Mouse (Mus musculus): ENCODE measurements around the gene Fam83e.

The Fam83e gene

DNA sequence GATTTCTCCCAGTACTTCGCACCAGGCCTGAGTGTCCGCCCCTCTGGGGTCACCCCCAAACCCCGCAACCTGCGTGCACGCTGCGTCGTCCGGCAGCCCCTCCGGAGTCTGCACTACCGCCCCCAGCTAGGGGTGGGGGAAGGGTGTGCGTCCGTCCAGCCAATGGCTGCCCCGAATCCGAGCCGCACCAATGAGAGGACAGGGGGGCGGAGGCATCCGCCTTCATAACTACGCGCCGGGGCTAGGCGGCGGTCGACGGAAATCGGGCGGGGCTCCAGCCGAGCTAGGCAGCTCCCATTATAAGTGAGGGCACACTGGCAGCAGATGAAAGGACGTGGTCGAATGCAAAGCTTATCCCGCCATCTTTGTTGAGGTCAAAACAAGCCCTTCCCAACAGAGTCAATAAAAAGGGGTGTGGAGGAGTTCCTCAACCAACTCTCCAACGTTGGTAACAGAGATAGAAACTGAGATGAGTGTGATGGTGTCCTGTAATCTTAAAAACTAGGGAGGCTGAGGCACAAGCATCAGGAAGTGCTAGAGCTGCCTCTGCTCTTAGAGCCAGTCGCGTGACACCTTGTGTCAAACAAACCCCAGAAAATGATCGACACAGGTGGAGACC, 5.8 kb upstream of the Fam83e start, which contains the start of gene Rpl18:
Gene Rpl18 (plus strand): TSS at position 368 of the 619 bp plus-strand sequence.
- peak; percentile 89 for DNase-seq (ENCODE audit: low read depth, low spot score)

DNA sequence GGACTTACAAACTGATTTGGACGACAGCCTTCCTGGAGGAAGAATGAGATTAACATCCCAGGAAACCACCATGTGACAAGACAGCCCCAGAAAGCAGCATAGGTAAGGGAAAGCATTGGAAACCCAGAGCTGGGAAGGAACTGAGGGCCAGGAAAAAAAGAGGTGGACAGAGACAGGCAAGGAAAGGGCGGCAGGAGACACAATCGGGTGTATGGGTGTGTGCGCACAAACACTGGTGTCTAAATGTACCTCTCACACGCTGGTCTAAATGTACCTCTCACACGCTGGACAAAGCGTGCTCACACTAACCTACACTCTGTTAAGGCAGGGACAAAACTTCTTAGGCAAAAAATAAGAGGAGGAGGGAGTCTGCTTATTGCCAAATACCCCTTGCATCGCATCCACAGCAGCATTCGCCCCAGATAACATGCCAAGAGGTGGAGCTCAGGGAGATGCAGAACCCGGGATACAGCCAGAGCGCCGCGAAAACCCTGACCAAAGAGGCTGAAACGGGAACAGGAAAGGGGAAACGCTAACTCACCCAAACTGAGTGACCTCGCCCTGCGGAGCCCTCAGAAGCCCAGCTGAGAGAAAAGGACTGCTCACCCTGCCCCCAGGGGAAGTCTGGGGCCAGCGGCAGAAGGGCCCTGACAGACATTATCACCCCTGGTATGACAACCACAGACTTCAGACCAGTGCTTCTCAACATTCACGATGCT, 5.1 kb upstream of the Fam83e start:
- DNase-seq (ENCODE audit: low read depth, low spot score): no peak

DNA sequence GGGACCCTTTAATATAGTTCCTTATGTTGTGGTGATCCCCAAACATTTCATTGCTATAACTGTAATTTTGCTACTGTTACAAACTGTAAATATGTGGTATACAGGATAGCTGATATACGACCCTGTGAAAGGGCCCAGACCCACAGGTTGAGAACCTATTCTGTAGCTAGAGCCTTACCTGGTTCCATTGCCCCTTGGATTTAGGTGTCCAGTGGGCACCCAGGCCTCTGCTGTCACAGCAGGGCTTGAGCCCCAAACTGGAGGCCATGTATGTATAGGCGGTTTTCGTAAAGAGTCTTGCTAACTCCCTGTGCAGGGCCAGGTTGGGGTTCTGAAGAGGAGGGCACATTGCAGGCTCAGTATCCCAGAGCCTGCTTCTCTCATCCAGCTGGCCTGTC, 4.6 kb upstream of the Fam83e start:
- DNase-seq (ENCODE audit: low read depth, low spot score): no peak

DNA sequence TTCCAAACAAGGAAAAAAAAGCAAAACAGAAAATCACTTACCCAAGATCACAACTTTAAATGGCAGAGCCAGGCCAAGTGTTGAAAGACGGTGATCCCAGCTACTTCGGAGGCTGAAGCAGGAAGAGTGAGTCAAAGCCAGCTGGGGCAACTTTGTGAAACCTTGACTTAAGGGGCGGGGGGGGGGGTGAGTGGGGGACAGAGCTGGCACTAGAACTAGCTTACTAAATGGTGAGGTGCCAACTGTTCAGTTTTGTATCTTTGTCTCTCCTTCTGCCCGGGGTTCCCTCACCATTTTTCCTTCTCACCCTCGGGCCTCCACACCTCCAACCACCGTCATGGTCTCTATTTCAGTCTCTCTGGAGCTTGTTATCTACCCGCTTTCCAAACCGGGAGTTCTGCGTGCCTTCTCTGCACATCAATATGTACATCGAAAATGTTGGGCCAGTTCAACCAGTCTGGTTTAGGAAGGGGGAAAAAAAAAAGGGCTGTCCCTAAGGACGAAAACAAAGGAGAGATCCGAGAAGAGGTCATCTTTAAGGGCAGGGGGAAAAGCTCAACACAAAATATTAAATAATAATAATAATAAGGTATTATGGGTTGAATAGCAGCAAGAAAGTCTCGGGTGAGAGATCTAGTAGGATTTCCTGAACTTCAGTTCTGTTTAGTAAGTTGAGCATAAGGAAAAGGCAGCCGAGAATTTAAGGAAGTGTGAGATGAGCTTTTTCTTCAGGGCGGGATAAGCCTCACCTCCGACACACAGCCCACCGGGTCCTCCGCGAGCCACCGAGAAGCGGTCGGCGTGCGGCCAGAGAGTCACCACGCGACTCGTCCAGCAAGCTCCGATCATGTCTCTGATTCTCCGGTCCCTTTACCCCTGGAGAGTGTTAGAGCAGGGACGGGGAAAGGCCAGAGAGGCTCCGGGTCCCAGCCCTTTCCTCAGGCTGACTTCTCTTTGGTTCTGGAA, 3.8 kb upstream of the Fam83e start:
- DNase-seq (ENCODE audit: low read depth, low spot score): no peak

DNA sequence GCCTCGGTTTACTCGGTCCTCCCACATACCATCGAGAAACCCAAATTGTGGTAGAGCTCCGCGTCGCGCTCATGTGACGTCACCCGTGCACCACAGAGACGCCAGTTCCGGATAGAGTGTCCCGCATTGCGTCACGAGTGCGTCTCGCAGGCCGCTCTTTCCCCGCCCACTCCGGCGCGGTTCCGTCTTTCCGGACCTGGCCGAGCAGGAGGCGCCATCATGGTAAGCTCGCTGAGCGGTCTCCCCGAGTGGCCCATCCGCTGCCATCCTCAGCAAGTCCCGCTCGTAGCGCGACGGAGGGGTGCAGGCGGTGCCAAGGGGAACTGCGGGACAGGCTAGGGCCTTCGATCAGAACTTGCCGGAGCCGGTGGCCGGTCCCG, 3.1 kb upstream of the Fam83e start, which contains the start of gene Sphk2:
Gene Sphk2 (minus strand): TSS at position 85 of the 380 bp plus-strand sequence.
- DNase-seq (ENCODE audit: low read depth, low spot score): peak; percentile 97

DNA sequence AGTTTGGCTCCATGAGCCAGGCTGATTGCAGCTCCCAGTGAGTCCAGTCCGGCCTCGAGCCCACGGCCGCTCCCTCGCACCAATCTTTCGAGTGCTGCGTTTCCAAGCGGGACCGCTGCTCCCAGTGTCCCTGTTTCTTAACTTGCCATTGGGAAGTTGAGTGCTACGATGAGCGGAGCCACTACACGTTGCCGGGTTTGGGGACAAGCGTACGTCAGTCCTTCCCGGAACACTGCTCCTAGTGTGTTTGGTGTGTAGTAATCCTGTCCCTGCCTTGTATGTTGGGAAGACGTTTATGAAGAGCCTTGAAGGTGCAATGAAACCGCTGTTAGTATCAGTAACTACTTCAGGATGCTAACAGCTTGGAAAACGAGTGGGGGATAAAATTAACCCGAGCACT, 2.7 kb upstream of the Fam83e start:
- DNase-seq (ENCODE audit: low read depth, low spot score): no peak

DNA sequence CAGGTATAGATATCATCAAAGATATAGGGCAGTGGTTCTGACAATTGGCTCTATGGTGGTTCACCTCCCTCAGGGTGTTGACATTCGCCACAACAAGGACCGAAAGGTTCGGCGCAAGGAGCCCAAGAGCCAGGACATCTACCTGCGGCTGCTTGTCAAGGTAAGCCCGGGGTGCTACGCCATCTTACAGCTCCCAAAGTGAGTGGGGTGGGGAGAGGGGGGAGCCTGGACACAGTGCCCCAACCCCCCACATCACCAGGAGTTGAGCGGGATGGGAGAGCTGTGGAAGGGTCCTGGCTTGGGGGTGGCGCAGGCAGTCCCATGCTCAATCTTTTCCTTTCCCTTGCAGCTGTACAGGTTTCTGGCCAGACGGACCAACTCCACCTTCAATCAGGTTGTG, 1.8 kb upstream of the Fam83e start:
- no peak for DNase-seq (ENCODE audit: low read depth, low spot score)

DNA sequence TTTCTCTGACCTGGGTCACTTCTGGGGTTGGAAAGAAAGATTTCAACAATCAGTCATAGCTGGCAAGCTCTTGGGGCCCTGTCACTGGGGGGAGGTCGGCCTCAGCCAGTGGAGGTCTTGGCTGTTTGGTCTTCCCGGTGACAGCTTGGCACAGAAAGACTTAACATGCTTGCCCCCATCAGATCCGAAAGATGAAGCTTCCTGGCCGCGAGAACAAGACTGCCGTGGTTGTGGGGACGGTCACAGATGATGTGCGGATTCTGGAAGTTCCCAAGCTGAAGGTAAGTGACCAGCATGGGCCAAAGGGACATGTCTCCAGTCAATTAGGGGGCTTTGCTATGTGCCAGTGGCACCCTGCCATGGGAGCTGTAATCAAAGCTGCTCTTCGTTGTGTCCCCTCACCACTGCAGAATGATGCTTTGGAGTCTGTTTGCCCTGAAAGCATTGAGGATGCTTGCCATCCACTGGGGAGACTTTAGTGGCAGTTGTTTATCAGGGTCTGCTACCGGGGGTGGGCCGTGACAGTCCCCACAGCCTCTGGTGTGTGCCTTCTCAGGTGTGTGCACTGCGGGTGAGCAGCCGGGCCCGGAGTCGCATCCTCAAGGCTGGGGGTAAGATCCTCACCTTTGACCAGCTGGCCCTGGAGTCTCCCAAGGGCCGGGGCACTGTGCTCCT, 1.1 kb upstream of the Fam83e start:
- no peak for DNase-seq (ENCODE audit: low read depth, low spot score)

DNA sequence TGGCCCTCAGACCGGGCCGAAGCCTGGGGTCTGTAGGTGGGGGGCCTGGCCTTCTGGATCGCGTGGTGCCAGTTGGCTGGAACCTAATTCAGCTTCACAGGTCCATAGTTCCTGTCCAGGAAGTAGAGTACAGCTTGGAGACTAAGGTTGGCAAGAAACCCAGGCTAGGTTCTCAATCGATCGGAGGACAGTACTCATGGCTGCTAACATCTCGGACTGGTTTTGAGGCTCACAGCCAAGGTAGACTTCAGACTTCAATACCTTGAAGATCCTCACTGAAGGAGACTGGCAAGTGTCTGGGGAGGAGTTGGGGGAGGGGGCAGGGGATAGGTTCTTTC, 191 bp downstream of the Fam83e start:
- DNase-seq (ENCODE audit: low read depth, low spot score): no peak

DNA sequence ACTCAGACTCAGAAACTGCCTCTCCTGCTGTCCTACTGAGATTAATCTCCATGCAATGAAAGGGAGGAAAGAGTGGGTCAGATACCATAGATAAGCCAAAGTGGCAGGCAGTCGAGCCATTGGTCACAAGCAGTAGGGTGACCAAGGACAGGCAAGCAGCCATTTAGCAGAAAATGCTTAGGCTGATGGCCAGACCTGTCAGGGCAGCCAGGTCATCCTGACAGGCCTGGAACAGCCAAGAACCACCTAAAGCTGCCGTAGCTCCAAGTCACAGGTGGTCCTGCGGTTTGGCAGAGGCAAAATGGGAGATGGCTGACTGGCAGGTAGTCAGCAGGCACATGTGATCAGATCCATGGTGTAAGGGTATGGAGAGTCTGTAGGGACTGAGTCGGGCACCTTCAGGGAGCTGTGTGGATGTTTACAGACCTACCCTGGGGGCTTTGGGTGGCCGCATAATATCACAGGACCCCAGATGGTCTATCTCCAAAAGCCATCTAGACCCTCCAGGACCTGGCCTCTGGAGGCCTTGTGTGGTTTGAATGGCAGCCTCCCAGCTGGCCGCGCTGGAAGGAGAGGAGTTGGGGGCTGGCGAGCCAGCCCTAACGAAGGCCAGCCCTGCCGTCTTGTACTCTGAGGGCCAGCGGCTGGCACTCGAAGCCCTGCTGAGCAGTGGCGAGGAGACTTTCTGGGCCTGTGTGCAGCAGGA, 783 bp downstream of the Fam83e start:
- DNase-seq (ENCODE audit: low read depth, low spot score): no peak

DNA sequence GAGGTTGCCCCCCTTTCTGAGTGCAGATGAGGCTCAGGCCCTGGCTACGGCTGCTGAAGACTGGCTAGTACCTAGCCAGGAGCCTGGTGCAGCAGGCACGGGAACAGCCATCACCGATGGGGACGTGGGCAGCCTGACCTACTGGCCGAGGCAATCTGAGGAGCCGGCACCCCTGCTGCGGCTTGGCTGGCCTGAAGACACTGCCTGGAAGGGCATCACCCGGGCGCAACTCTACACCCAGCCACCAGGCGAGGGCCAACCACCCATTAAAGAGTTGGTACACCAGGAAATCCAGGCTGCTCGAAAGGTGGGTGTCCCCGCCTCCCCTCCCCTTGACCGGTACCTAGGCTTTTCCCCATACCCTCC, 1.3 kb downstream of the Fam83e start:
- DNase-seq (ENCODE audit: low read depth, low spot score): no peak

DNA sequence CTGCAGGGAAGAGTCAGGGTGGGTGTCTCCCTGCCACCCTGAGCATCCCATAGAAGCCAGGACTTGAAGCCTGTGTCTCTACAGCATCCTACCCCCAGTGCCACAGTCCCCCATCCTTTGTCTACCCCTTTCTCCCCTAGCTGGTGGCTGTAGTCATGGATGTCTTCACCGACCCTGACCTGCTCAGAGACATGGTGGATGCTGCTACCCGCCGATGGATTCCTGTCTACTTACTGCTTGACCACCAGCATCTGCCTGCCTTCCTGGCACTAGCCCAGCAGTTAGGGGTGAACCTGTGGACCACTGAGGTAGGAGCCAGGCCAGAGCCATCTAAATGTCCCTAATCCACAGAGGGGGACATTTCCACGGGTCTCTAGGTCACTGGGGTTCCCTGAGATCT, 2.3 kb downstream of the Fam83e start:
- DNase-seq (ENCODE audit: low read depth, low spot score): no peak

DNA sequence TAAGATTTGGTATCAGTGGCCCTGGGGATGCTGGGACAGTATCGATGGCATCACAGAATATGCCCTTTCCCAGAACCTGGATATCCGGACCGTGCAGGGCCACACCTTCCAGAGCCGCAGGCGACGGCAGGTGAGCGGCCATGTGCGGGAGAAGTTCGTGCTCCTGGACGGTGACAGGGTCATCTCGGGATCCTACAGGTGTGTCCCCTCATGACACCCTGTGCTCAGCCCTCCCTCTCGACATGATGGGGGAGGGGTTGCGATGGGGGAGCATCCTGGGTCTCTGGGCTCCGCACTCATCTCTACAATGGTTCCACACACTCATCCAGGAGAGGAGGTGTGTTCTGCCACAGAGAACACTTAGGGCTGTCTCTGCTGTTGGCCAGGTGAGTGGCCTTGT, 2.8 kb downstream of the Fam83e start:
- DNase-seq (ENCODE audit: low read depth, low spot score): no peak

DNA sequence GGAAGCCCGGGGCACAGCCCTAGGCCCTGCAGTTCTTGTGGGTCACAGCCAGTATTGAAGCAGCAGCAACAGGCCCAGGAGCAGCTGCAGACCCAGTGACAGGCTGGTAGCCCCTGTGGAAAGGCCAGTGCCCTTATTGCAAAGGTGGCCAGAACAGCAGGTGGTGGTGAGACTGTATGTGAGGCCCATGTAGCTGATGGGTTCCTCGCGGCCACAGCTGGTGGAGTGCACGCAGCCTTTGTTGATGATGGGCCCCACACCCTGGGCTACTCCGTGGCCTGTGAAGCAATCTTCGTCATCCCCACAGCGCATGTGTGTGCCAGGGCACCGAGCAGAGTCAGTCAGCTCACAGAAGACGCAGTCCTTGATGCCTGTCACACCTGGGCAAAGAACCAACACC, 4.1 kb downstream of the Fam83e start:
- DNase-seq (ENCODE audit: low read depth, low spot score): no peak

DNA sequence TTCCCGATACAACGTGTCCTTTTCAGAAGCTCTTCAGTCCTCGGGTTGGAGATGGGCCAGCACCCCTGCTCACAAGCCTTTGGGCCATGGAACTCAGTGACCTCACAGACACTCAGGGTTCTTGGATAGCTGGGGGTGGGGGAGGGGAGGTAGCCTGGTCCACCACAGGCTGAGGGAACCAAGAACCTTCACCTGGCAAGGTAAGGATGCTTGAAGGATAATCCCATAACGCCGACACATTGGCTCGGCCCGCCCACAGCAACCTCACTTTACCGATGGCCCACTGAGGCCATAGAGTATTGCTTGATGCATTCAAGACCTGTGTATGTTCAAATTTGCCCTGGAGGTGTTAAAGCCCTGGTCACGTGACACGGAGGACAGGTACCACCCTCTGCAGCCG, 4.7 kb downstream of the Fam83e start, which contains the start of gene Spaca4:
Gene Spaca4 (minus strand): TSS at position 101 of the 400 bp plus-strand sequence.
- DNase-seq (ENCODE audit: low read depth, low spot score): no peak

DNA sequence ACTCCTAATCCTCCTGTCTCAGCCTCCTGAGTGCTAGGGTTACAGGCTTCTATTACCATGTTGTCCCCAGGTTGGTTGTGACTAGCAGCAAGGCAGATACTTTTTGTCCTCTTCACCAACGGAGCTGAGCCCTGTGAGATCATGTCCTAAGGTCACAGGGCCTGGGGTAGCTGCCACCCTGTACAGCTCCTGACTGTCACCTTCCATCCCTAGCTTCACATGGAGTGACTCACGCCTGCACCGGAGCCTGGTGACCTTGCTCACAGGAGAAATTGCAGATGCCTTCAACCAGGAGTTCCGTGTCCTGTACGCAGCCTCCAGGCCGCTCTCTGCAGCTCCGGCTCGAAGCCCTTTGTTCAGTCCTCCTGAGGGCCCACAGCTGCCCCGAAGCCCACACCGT, 5.4 kb downstream of the Fam83e start:
- DNase-seq (ENCODE audit: low read depth, low spot score): no peak

DNA sequence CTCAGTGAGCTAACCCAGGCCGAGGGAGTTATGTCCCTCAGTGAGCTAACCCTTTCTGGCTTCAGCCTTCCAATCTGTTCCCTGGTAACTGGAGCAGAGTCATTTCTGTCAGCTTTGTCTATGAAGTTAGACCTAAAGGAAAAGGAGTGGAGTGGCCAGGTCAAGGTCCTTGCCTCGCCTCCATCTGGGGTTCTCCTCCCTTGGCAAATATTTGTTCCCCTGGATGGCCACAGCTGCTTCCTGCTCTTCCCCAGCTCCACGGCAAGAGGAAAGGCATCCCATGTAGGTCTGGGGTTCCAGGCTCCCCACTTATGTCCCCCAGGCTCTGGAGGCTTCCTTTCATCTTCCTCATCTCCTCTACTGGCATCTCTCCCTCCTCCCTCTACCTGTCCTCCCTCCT, 6.6 kb downstream of the Fam83e start:
- DNase-seq (ENCODE audit: low read depth, low spot score): no peak

DNA sequence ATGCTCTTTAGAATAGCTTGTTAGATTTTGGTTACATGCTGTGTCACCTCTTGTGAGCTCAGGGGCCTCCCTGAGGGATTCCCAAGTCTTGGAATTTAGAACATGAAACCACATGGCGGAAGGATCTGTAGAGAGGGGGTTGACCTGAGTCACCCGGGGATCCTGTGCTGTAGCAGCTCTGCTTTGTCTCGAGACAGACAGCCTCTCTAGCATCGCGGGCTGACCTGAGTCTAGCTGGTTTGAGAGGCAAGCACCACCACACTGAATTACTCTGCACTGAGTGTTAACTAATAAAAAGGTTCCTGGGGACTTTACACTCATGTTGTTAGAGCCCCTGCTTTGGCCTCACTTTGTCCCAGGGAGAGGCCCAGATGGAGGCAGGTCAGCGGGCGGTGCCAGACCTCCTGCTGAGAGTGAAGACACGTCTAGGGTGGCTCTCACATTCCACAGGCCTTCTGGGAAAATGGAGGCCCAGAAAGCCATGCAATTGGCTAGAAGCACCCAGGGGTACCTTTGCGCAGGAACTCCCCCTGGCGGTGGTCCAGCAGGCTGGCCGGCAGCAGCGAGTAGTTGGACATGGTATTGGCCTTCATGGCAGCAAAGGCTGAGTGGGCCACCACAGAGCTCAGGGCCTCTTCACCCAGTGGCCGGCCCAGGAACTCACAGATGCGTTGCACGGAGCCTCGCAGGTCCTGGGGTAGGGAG, 9.9 kb downstream of the Fam83e start:
- no peak for DNase-seq (ENCODE audit: low read depth, low spot score)

DNA sequence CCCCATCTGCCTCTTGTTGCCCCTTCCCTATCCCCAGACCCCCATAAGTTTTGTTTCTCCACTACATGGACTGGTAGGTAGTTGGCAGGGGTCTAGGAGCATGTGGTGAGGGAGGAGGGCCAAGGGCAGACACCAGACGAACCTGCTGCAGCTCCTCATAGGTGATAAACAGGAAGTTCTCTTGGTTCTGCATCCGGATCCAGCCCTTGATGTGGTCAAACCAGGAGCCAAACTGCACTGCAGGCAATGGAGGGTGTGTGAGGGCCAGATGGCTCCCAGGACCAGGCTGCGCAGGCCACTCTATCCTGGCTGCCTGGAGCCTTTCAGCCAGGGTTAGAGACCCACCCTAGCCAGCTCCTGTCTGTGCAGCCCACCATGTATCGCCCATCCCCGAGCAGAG, 12.5 kb downstream of the Fam83e start:
- DNase-seq (ENCODE audit: low read depth, low spot score): no peak

DNA sequence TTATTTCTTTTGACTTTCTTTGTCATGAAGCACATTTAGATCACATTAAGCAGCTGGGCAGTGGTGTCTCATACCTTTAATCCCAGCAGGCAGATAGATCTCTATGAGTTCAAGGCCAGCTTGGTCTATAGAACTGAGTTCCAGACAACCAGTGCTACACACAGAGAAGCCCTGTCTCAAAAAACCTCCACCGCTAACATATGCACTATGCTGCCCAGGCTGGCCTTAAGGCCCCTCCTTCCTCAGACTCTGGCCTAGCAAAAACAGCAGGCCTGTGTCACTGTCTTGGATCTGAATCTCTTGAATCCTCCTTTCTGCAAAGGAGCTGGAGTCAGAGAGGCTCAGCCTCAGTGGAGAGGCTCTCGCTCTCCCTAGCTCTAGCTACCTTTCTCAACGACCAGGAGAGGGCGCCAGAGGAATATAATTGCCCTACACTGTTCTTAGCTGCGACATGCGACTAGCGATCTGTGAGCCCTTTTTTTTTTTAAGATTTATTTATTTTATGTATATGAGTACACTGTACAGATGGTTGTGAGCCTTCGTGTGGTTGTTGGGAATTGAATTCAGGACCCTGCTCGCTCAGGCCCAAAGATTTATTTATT, 18.3 kb downstream of the Fam83e start:
- peak; percentile 89 for DNase-seq (ENCODE audit: low read depth, low spot score)
